Mouse (Mus musculus) neutrophil, adult 5-6 weeks (primary cell): ENCODE measurements around the gene Sept11. TPM values are rescaled to one million over a fixed set of nuclear protein-coding genes. Genes with fewer than 3 reads are reported as not detected.

Source experiments
- ATAC-seq: fragments of 151-379, 151-347 bp; 2 replicates; pipeline ENCODE4 v1.8.0; 2017; ENCODE audit warnings: mild to moderate bottlenecking, moderate TSS enrichment; ENCODE audit not compliant: insufficient number of reproducible peaks, poor library complexity, low FRiP score, severe bottlenecking; ENCODE audit errors: extremely low read depth
- total RNA-seq: library from RNA; stranded (forward); fragments of 200-1000 nt; gene quantifications from 2 replicates; pipeline ENCODE4 v1.2.3, GENCODE M21; 2017

The Sept11 gene
- 42.7 and 45.7 TPM in 2 replicates for total RNA-seq

DNA sequence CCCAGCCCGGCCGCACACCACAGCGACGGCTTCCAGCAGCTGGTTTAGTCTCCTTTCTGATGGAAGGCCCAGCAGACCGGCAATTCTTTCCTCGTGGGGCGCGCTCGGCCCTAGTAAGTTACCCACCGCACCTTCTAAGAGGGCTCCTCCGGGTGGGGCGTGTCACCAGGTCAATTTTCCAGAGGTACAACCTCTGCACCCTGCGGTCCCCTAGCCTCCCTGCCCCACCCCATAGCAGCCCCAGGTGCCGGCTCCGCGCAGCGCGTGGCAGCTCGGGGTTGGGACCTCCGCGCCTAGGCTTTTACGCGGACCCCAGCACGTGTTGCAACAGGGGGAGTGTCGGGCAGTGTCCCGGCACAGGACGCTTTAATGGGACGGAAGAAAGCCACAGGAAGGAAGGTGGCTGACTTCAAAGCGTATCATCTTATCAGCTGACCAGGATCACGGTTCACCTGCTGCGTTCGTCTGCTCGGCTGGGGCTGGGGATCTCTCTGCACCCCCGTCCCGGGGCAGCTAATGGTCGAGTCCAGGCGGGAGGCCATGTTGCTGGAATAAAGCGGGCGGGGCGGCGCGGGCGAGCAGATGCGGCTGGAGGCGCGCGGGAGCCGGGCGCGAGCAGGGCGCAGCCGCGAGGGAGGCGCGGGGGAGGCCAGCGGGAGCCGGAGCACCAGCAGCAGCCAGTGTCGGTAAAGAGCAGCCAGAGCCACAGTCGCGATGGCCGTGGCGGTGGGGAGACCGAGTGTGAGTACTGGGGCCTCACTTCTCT lies at the start of gene Sept11:
Gene Sept11 (plus strand): TSS at position 581 of the 766 bp plus-strand sequence.
- peak; percentile 68 for ATAC-seq

DNA sequence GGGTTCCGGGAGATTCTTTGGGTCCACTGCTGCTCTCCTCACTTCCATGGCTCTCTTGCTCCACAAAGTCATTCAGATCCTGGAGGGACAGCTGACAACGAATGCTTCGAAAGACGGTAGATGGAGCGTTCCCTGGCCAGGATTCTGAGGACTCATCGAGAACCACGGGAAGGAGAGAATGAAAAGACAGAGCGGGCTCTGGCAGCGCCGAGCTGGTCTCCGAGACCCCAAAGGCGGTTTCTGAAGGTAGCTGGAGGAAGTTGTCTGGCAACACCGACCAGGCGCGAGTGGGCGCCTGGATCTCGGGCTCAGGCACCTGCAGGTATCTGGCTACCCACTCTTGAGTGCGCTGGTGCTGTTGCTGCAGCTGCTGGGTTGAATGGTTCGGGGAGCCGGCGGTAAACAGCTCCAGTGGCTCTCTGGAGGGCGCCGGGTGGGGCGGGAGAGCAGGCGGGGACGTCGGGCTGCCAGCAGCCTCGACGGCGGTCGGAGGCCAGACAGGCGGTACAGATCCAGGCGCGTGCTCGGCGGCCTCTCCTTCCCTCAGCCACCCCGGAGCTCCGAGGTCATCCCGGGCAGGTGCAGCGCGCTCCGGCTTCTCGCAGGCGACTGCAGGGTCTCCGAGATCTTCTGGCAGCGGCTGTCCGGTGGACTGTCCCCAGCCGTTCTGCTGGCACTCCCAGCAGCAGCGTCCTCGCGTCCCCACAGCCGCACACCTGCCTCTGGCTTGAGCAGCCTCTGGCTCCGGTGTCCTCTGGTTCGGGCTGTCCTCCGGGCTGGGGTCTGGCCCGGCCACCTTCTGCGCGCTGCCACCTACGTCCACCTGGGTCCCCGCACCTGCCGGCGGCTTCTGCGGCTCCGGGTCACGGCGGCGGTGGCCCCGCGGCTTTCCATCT lies 49.3 kb upstream of the Sept11 start:
- ATAC-seq: no peak

DNA sequence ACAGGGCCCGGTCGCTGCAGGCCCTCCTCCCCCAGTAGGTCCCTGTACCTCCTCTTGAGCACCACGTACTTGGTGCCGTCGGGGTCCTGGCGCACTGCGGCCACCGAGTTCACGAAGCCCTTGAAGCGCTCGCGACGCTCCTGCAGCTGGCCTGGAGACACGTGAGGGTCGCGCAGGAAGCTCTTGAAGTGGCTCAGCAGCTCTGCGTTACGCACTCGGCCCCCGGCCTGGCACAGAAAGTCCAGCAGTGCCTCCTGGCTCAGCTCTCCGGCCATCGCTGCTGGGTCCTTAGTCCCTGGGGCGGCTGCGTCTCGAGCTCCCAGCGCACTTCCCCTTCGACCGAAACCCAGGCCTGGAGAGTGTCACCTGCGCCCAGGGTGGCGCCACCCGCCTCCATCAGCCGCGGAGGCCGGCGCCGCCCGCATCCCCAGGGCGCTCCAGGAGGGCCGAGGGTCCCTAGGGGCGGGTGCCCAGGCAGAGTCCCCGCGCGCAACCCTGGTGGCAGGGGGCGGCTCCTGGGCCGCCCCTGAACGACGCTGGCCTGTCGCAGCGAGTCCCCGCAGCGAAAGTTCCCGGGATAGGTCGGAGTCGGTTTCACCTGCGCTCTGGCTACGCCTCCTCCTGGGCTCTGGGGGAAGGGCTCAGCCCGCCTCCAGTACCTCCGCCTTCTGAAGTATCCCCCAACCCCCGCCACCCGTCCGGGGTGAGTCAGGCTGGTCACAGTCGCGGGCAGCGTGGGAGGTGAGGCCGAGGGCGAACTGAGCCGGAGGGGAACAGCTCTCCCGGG lies 48.5 kb upstream of the Sept11 start, which contains the start of gene Sowahb:
Gene Sowahb (minus strand): TSS at position 439 of the 787 bp plus-strand sequence.
- ATAC-seq: no peak

DNA sequence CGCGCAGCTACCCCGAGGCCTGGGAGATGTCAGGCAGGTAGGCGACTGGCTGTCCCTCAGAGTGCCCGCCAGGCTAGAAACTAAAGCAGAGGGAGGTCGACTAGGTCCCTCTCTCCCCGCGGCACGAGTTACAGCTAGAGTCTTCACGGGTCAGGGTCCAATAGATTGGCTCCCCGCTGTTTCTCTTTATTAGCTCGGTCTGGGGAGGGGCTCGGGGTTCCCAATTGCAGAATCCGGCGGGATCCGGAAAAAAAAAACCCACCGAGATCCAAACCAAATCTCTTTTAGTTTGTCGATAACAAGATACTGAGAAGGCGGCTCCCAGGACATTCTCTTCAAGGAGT lies 47.9 kb upstream of the Sept11 start:
- ATAC-seq: no peak

DNA sequence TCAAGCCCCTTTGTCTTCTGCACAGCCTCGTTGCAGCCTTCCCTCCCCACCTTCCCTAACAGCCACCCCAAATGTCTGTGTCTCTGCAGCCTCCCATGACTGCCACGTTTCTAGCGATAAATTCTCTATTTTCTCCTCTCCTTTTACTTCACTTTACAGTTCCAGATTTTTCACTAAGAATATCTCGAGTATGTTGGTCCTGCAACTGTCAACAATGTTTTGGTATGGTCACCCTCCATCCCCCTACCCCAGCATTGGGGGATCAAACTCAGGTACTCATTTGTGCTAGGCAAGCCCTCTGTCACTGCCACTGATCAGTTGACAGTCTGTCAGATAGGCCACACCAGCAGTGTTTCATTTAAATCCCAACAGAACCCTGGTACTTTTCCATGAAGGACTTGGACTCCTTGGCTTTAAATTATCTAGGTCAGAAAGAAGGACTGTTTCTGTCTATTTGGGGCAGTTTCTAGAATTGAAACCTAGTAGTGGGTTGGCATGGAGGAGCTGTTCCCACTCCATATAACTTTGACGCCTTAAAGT lies 46.9 kb upstream of the Sept11 start:
- no peak for ATAC-seq

DNA sequence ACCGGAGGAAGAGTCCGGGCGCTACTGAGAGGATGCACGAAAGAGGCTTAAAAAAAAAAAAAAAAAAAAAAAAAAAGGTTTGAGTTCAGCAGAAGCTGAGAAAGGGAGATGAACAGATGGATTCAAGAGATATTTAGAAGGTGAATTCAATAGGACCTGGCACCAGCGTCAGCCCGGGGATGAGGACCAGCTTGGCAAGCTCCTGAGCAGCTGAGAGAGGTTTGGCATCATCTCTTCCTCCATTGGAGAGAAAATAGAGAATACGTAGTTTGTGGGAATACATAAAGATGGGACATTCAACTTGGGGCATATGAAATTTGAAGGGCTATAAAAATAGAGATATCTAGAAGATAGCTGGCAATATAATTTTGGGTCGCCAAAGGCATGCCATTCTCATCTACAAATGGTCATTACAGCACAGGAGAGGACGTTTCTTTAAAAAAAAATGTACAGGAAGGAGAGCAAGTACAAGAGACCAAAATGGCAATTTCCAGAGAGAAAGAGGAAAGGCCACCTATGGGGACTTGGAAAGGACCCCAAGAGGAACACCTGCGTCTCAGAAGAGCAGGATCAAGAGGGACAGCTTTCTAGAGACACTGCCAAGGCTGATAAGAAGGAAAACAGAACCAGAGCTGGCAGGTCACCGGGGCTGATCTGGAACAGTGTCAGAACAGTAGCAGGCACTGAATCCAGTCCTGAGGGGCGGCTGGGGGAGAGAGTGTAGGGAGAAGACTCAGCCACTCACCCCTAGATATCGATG lies 44.6 kb upstream of the Sept11 start:
- no peak for ATAC-seq

DNA sequence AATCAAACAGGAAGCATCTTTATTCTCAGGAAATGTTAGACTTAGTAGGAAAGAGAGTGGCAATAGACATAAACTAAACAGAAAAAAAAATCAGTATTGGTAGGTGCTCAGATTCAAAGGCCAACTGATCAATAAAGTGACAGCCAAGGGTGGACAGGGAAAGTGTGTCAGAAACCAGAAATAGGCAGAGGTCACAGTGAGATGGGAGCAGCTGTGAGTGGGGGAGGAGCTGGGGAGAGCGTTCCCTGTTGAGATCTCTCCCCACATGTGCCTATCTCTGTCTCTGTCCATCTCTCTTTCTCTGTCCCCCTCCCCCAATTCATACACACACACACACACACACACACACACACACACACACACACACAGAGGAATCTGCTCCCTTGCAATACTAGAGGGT lies 43.3 kb upstream of the Sept11 start:
- ATAC-seq: no peak

DNA sequence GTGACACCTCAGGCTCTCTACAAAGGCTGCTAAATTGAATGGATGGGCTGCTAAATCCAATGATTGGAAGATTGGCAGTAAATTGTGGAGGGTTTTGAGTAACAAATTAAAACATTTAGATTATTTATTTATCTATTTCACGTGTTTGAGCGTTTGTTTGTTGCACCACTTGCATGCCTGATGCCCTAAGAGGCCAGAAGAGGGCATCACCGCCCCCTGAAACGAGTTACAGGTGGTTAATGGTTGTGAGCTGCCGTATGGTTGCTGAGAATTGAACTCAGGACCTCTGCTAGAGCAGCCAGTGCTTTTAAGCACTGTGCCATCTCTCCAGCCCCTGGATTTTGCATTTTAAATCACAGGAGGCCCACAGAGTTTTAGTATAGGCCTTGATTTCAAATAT lies 42.2 kb upstream of the Sept11 start:
- no peak for ATAC-seq

DNA sequence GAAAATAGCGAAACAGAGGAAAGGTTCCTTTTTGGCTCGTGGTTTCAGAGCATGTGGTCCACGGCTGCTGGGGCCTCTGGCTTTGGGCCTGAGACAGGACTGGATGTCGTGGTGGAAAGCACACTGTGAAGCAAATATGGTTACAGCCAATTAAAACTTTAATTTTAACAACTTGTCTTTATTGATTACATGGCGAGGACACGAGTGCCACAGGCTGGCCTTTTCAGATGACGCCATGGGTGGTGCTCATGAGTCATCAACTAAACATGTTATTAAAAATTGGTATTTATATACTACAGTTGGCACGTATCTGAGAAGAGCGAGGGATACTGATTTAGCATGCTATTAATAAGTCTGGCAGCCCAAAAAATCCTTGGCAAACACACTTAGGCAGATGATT lies 41.3 kb upstream of the Sept11 start:
- no peak for ATAC-seq

DNA sequence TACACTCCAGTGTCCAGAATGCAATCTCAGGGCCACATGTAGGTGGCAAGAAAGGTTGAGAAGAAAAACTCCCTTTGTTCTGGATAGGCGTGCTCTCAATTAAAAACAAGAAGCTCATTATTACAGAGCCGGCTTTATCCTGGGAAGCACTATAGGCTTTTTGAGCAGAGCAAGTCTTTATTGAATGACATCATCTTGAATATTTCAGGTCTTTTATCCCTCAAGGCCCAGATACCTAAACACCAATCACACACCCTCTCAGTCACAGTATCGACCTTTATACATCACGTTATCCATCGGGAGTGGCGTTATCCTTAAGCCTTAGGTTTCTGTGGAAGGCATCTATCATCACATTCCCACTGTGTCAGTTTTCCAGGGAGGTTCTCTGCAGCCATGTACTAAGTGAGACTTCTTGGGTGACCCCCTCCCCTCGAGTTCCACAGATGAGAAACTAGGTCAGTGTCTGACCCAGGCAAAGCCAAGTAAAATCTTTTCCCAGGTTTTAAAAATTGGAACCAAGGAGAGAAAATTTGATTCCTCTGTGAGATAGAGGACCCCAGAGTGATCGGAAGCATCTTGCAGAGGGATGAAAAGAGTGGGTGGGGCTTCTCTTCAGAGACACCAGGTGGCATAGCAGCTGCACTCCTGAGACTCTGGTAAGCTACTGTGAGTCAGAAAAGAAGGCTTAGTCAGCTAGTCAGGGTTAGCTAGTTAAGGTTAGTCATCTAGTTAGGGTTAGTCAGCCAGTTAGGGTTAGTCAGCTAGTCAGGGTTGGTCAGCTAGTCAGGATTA lies 39.4 kb upstream of the Sept11 start:
- ATAC-seq: no peak

DNA sequence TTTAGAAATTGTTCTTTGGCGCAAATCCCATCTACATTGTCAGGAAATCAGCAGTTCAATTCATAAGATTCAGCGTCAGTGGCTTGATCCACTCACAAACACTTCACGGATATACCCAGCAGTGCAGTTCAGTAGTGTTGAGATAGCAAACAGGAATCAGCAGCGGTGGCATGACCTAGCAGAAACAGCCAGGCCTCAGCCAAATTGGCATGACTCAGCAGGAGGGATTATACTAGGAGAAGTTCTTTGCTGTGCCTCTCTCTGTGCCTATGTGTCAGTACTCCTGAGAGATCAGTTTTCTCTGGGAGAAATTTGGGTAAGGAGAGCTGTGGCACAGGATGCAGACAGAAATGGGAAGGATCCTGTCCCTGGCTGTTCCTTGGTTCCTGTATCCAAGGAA lies 32.4 kb upstream of the Sept11 start:
- no peak for ATAC-seq

DNA sequence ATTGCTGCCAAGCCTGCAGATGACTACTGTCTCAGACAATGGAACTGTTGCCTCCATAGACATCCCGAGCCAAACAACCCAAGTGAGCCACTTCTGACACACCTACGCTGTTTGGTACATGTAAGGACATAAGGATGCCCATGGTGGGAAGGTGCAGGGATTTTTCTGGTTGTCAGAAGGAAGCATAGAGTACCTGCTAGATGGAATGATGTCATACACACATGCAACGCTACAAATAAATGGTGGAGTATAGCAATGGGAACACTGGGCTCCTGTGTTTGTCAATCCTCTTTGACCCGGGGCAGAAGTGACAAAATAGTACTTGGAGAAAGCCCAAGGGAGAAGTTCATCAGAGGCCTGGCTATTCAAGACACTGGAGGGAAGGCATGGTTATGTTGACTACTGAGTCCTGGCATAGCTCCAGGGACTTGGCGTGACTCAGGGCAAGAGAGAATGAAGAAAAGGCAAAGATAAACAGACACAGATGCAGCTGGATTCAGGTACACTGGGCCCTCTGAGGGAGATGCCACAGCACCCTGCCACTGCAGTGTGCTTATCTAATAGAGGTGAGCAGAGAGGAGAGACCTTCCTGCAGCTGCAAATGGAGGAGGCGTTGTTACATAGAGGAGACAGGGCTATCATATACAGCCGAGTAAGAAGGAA lies 15.4 kb upstream of the Sept11 start:
- no peak for ATAC-seq

DNA sequence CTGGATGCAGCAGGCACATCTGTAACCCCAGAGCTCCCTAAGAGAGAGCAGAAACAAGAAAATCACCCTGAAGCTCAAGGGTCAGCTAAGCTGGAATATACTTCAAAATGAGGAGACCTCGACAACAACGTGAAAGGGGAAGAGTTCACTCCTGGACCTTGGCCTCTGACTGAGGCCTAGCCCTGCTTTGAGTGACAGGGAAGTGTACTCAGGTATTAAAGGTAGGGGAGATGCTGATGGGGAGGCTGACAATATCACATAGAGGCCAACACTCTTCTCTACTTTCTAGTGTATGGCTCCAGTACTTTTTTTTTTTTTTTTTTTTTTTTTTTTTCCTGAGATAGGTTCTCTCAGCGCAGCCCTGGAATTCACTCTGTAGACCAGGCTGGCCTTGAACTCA lies 13.6 kb upstream of the Sept11 start:
- no peak for ATAC-seq

DNA sequence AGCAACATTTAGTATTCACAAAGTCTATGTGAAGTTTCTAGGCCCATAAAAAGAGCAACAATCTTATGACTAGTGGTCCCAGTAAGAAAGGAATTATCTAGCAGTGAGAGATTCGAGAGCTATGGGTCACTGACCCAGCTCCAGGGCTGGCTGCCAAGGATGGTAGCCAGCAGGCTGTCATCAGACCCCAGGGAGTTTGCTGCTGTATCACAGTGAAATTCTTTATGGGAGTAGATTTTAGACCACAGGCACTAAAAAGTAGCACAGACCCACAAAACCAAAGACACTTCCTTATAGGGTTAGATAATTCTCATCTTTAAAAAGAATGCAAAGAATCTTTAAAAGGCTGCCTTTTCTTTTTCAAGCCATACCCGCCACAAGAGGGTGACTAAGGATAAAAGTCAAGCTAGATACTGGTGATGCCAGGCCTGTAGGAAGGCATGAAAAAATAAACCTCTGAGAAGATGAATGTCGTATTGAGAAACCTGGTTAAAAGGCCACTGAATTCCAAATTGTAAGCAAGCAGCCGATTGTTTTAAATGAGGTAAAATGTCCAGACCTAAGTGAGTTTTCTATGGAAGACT lies 8.1 kb upstream of the Sept11 start:
- ATAC-seq: no peak

DNA sequence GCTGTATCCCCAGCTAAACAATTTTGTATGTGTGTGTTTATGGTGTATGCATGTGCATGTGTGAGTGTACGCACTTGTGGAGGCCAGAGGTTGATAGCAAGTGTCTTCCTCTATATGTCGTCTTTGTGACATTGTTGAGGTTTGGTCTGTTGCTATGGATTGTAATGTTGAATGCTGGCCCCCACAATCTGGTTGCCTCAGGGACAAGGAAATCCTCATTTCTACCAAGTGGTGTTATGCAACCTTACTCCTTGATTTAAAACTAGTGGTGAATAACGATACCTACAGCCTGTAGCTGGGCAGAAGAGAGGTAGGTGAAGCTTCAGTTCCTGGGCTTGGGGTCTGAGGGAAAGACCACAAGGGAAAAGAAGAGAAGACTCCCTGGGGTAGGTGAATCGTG lies 7.3 kb upstream of the Sept11 start:
- no peak for ATAC-seq

DNA sequence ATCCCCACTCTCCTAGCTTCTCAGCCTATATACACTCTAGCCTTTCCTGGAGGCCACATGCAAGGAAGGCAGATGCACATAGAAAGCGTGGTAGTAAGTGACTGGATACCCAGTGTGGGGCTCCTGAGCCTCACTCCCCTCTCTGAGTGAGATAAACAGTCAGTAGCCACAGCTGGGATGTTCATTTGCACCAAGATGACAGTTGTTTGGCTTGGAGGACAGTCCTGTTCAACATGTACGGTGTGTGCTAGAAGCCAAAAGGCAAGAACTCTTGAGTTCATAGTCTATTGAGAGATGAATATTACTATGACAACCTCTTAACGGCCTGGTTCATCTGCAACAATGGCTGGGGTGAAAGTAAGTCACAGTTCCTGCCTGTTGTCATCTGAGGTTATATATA lies 2.0 kb upstream of the Sept11 start:
- no peak for ATAC-seq

DNA sequence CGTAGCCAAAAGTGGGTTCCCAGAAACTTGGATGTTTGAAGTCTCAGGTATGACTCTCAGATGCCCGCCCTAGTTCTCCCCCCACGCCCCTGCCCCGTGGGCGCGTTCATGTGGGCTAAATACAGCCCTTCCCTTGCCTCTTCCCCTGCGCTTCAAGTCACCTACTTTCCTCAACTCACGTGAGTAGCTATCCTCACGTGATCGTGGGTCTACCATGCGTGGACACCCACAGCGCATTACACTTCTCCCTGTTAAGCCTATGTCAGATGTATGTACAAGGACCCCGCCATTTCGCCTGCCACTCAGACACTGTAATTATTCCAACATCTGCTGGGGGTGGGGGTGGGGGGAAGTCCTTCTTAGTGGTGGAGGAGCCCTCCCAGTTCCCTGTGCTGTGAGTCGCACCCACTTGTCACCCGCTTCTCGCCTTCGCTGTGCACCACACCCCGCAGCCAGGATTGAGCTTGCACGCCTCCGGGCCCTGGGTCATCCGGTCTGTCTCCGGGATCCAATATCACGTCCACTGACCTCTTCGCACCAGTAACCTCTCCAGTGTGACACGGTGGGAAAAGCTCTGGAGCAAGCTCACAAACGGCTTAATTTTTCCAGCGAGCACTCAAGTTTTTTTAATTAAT lies 973 bp upstream of the Sept11 start:
- ATAC-seq: peak; percentile 58
